Mouse (Mus musculus) forebrain, embryonic 13.5 days (tissue): Measurements from ENCODE around the gene Slc7a11. TPM values are rescaled to one million over a fixed set of nuclear protein-coding genes. Genes with fewer than 3 reads are reported as not detected.

Experiments used
- ATAC-seq: fragments of 200-750 bp; cut with Nextera tagmentation; 2 replicates; pipeline ENCODE4 v1.8.0; 2017
- H3K27ac ChIP-seq: fragments of 300-500 bp; sonication (generic); 2 replicates; pipeline ENCODE4 v1.5.1; 2015; ENCODE audit warnings: inconsistent platforms, mild to moderate bottlenecking, moderate library complexity
- H3K27me3 ChIP-seq: fragments of 300-500 bp; sonication (generic); 2 replicates; pipeline ENCODE4 v1.6.1; 2015; ENCODE audit warnings: mild to moderate bottlenecking, inconsistent platforms
- H3K36me3 ChIP-seq: fragments of 300-500 bp; sonication (generic); 2 replicates; pipeline ENCODE4 v1.6.1; 2015; ENCODE audit warnings: mild to moderate bottlenecking, inconsistent platforms; ENCODE audit not compliant: poor library complexity, severe bottlenecking
- H3K4me1 ChIP-seq: fragments of 300-500 bp; sonication (generic); 2 replicates; pipeline ENCODE4 v1.6.1; 2015; ENCODE audit warnings: inconsistent platforms
- H3K4me2 ChIP-seq: fragments of 300-500 bp; sonication (generic); 2 replicates; pipeline ENCODE4 v1.6.1; 2015; ENCODE audit warnings: inconsistent platforms, mild to moderate bottlenecking, moderate library complexity
- H3K4me3 ChIP-seq: fragments of 300-500 bp; sonication (generic); 2 replicates; pipeline ENCODE4 v1.5.1; 2015; ENCODE audit warnings: mild to moderate bottlenecking, inconsistent platforms
- H3K9ac ChIP-seq: fragments of 300-500 bp; sonication (generic); 2 replicates; pipeline ENCODE4 v1.6.1; 2015; ENCODE audit warnings: mild to moderate bottlenecking, inconsistent platforms
- H3K9me3 ChIP-seq: fragments of 300-500 bp; sonication (generic); replicated peaks from 2 replicates; pipeline ENCODE4 v1.6.1; 2016; ENCODE audit warnings: inconsistent platforms
- WGBS: fragments of 180-500 bp; shearing (Covaris S2); methylation state at CpG from one replicate; pipeline ENCODE4 v1.1.7; 2015; 5-methylcytosine and 5-hydroxymethylcytosine counted together
- polyA plus RNA-seq: library from polyadenylated mRNA; unstranded; fragments of >200 nt; fragmentation: Nextera tagmentation; extraction: Ambion mirVana; gene quantifications from 2 replicates; pipeline ENCODE4 v1.2.1, GENCODE M21; 2015

The Slc7a11 gene
- polyA plus RNA-seq, 1 experiment from 2014 or later, result 1.8 TPM

DNA sequence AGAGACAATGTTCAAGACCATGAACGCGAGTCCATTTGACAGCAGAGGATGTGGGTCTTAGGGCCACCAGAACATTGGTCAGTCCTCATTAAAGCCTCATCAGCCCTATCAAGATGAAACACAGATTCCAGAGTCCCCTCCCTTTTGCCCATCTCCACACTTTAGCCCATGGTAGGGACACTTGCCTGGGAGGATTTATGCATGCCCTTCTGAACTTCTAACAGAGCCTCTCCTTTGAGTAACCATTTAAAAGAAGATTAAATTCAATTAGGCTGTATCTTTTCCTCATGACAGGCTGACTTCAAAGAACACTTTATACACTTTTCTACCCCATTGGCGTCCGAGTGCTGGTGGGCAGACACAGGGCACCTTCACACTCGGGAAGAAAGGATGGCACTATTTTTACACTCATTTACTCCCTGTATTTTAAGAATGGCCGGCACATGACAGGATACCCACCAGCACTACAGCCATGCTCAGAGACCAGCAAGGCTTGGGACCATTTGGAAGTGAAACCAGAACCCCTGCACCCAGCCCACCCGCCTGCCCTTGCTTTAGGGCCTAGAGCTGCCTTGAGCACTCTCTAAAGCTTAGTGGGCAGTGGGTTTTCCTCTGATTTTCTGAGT is 144.9 kb downstream of the Slc7a11 start:
- Histone ChIP-seq H3K9ac (no peak overlapping the region), H3K36me3 (no peaks in the 10 kb centered on the region), H3K4me2 (no peak overlapping the region), H3K4me1 (peaks cover 20% of the 10 kb centered on the region), H3K9me3 (no peaks in the 10 kb centered on the region), H3K27me3 (no peaks in the 10 kb centered on the region), H3K4me3 (no peak overlapping the region), H3K27ac (no peak overlapping the region)
- WGBS, result 51% methylated on average over 7 of the region's 7 CpGs
- peak; percentile 13; the same call in 1 of the 2 replicates for ATAC-seq

DNA sequence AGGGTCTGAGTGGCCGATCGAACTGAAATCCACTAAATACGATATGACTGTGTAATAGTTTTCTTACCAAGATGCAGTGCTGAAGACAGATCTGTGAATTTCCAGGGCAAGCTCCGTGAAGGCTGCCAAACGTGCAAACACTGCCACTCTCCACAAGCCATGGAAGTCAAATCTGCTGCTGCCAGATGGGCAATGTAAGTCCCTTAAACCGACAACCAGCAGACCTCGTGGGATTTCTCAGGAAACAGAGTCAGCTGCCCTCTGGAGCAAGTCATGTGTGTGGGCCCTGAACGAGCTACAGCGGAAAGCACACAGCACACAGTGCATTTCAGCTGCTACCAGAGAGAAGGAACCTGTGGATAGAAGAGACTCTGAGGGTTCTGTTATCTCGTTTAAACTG is 146.5 kb downstream of the Slc7a11 start:
- Histone ChIP-seq H3K36me3 (no peaks in the 10 kb centered on the region), H3K4me3 (no peak overlapping the region), H3K9me3 (no peaks in the 10 kb centered on the region), H3K4me1 (peaks cover 20% of the 10 kb centered on the region), H3K9ac (no peak overlapping the region), H3K4me2 (no peak overlapping the region), H3K27ac (no peak overlapping the region), H3K27me3 (no peaks in the 10 kb centered on the region)
- 76% methylated on average over 10 of the region's 10 CpGs for WGBS
- ATAC-seq, result no peak

DNA sequence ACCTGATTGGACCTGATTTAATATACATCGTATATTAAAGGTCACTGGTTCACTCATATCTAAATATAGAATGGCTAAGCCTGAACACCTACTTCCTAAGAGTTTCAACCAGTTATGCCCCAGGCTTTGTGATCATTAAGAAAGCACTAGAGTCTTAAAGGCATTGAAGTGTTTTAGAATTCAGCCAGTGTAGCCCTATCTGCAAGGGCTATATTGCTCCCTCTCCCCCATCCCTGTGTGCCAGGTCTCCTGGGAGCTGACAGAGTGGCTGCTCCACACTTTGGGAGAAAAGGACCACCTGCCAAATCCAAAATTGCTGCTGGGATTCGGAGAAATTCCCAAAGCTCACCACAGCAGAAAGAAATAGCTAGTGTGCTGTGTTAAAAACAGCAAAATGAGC is 168.4 kb downstream of the Slc7a11 start:
- no peak for ATAC-seq
- H3K4me1 ChIP-seq, result peaks cover 7% of the 10 kb centered on the region; the same call in 1 of the 2 replicates
- WGBS, result 65% methylated on average over 2 of the region's 2 CpGs

DNA sequence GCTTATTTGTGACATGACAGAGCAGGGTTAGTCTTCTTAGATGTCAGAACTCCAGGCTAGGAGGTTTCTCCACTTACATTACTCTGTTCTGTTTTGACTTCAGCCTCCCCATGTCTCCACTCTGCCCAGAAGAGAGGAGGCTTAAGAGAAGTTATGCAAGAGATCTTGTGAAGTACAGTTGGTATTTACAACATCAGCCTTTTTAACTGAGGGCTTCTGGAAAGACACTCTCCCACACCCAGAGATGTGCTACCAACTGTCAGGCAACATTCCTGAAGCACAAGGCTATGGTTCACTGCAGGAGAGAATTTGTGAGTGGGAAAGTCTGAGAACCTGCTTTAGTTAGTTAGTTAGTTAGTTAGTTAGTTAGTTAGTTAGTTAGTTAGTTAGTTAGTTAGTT is 171.2 kb downstream of the Slc7a11 start:
- Histone ChIP-seq H3K27ac (no peak overlapping the region), H3K4me2 (no peak overlapping the region), H3K4me3 (no peak overlapping the region), H3K4me1 (peaks cover 7% of the 10 kb centered on the region; the same call in 1 of the 2 replicates), H3K27me3 (no peaks in the 10 kb centered on the region), H3K9ac (no peak overlapping the region), H3K36me3 (no peaks in the 10 kb centered on the region), H3K9me3 (no peaks in the 10 kb centered on the region)
- ATAC-seq, result no peak

More for the DNA sequence above, 168.4 kb downstream of the Slc7a11 start:
- H3K4me3 ChIP-seq, result no peak overlapping the region
- H3K36me3 ChIP-seq, result no peaks in the 10 kb centered on the region
- H3K9me3 ChIP-seq, result no peaks in the 10 kb centered on the region
- no peak overlapping the region for H3K27ac ChIP-seq
- H3K9ac ChIP-seq, result no peak overlapping the region
- H3K4me2 ChIP-seq, result no peak overlapping the region
- H3K27me3 ChIP-seq, result no peaks in the 10 kb centered on the region

DNA sequence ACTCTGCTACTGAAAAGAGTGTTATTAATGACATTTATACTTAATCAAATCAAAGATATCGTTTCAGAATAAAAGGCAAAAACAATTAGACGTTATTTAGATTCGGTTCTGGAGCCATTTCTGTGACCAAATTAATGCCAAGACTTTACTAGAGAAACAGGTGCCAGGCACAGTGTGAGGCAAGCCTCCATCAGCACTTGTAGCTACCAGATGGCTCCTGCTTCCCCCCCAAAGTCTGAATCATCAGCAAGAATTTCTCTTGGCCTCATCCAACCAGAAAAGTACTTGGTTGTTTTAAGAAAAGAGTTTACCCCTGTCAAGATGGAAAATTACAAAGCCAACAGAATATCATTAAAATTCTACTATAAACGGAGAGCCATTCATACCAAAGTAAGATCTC is 173.7 kb downstream of the Slc7a11 start:
- Histone ChIP-seq H3K9ac (no peak overlapping the region), H3K4me3 (no peak overlapping the region), H3K27me3 (no peaks in the 10 kb centered on the region), H3K4me1 (no peaks in the 10 kb centered on the region), H3K9me3 (no peaks in the 10 kb centered on the region), H3K4me2 (no peak overlapping the region), H3K36me3 (no peaks in the 10 kb centered on the region), H3K27ac (no peak overlapping the region)
- no peak for ATAC-seq
- WGBS, result 74% methylated on average over 4 of the region's 4 CpGs

DNA sequence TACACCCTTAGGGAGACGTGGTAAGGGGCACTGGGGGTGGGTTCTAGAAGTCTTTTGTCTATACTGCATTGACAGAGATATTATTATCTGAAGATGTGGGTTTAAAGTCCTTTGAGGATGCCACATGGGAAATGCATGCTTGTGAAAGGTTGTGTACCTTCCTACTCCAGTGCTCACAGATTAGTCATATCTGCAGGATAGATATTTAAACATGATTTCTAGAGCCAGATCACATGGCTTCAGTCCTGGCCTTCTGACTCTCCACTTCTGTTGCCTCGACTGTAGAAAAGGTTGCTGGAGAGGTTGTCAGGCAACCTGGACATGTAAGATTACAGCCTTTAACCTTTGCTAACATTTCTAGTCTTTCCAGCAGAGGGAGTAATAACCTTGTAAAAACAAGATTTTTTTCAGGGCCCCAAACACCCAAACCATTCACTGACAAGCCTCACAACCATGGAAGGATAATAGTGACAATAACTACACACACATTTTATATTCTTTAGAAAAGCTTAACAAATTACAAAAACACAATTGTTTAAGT is 180.8 kb downstream of the Slc7a11 start:
- Histone ChIP-seq H3K9ac (no peak overlapping the region), H3K27me3 (no peaks in the 10 kb centered on the region), H3K4me3 (no peak overlapping the region), H3K27ac (no peak overlapping the region), H3K9me3 (no peaks in the 10 kb centered on the region), H3K4me2 (no peak overlapping the region), H3K36me3 (no peaks in the 10 kb centered on the region), H3K4me1 (peaks cover 8% of the 10 kb centered on the region; the same call in 1 of the 2 replicates)
- no peak for ATAC-seq
- WGBS, result 58% methylated on average over 2 of the region's 2 CpGs

DNA sequence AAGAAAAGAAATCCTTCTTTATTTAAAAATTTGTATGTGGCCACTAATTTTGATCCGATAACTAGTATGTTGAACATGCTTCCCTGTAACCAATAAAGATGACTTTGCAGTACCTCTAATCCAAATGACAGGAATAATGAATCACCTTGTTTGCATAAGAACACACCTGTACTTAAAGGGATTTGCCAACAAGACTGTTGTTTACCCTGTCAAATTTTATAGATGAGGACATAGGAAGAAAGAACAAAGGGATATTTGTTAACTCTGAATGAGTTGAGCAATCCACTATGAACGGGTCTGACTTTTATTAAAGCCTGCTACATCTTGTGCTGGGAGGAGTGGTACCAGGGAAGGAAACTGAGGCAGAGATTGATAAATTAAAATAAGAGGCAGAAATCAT is 181.3 kb downstream of the Slc7a11 start:
- Histone ChIP-seq H3K4me3 (no peak overlapping the region), H3K4me2 (no peak overlapping the region), H3K36me3 (no peaks in the 10 kb centered on the region), H3K27me3 (no peaks in the 10 kb centered on the region), H3K9ac (no peak overlapping the region), H3K4me1 (peaks cover 8% of the 10 kb centered on the region; the same call in 1 of the 2 replicates), H3K27ac (no peak overlapping the region), H3K9me3 (no peaks in the 10 kb centered on the region)
- no peak for ATAC-seq
- WGBS, result 77% methylated on average over 2 of the region's 2 CpGs

DNA sequence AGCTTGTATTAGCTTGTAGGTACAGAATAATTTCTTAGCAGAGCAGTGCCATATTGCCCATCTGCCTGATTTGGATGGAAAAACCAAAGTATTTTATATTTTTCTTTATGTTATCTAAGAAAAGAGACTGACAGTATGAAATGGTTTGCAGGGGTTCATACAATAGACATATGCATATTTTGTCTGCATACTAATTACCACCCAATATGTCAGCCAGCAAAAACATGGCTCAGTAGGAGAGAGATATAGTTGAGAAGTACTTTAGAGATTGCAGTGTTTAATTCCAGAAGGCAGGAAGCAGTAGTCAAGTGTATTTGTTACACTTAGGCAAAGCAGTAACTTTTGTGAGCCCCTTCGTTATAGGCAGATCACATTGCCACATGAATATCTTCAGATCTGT is 182.7 kb downstream of the Slc7a11 start:
- Histone ChIP-seq H3K27ac (no peak overlapping the region), H3K36me3 (no peaks in the 10 kb centered on the region), H3K9ac (no peak overlapping the region), H3K27me3 (no peaks in the 10 kb centered on the region), H3K4me2 (no peak overlapping the region), H3K4me3 (no peak overlapping the region), H3K4me1 (peaks cover 8% of the 10 kb centered on the region; the same call in 1 of the 2 replicates), H3K9me3 (no peaks in the 10 kb centered on the region)
- peak; percentile 38; the same call in 1 of the 2 replicates for ATAC-seq
- WGBS, result 74% methylated on average over 1 of the region's 1 CpGs

DNA sequence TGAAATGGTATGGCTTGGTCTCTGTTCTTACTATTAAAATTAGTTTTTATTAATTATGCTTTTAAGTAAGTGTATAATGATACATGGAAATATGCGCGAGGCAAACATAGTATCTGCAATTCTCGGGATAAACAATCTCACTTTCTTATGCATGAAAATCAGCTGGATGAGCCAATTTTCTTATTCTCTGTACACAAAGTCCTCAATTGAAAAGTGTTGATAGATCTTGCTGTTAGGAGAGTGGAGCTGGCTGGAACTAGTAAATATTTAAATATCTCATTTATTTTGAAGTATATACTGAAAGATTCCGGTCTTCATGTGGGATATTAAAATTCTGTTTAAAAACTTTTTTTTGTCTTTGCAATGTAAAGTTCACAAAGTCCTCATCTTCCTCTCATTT is 184.6 kb downstream of the Slc7a11 start:
- WGBS, result 82% methylated on average over 4 of the region's 4 CpGs
- ATAC-seq, result no peak
- no peaks in the 10 kb centered on the region for H3K27me3 ChIP-seq
- H3K27ac ChIP-seq, result no peak overlapping the region
- H3K36me3 ChIP-seq, result no peaks in the 10 kb centered on the region
- no peak overlapping the region for H3K4me3 ChIP-seq
- H3K9me3 ChIP-seq, result no peaks in the 10 kb centered on the region
- H3K9ac ChIP-seq, result no peak overlapping the region
- peaks cover 8% of the 10 kb centered on the region; the same call in 1 of the 2 replicates for H3K4me1 ChIP-seq
- H3K4me2 ChIP-seq, result no peak overlapping the region

DNA sequence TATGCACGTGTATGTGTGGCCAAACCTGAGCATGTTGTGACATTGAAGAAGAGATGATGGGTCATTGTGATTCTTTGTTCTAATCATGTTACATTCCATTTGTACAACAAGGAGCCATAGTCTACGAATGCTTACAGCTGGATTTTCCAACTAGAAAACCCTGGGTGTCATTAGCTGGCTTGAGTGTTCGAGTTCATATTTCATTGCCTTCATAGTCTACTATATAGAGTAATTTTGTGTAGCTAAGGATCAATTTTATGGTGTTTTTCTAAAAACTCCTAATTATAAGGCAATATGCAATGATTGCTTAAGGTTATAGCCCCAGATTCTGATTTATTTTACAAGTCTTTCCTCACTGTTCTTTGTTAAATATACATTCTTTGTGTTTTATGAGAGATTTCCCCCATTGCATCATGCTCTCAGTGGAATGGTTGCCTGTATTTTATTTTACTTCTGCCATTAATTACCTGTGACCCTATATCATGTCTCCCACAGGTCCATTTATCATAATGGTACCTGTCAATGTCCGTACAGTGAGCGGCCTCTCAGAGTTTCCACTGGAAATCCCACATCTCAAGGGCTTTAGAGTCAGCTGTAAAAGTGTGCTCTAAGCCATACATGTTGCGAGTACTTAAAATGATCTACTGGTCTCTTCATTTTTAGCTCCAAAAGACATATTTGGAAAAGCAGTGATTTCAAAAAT is 193.7 kb downstream of the Slc7a11 start:
- no peaks in the 10 kb centered on the region for H3K4me1 ChIP-seq
- H3K27ac ChIP-seq, result no peak overlapping the region
- no peaks in the 10 kb centered on the region for H3K9me3 ChIP-seq
- H3K4me2 ChIP-seq, result no peak overlapping the region
- no peak overlapping the region for H3K4me3 ChIP-seq
- no peak overlapping the region for H3K9ac ChIP-seq
- no peaks in the 10 kb centered on the region for H3K36me3 ChIP-seq
- no peaks in the 10 kb centered on the region for H3K27me3 ChIP-seq
- no peak for ATAC-seq
- WGBS, result 92% methylated on average over 6 of the region's 6 CpGs

DNA sequence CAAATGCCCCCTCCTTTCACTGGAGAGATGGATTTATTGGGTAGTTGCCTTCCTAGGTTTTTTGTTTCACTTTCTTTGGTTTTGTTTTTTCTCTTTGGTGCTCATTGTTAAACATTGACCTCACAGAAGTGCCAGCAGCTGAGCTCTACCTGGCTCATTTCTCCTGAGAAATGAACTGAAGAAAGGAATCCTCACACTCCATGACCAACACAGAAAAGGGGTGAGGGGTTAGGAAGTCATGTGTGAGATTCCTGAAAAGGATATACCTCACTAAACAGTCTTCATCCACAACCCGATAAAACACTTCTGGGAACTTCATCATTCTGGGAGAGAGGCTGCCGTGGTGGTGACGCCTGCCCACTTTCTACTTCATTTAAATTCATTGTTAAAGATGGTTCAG is 207.4 kb downstream of the Slc7a11 start:
- no peak for ATAC-seq

DNA sequence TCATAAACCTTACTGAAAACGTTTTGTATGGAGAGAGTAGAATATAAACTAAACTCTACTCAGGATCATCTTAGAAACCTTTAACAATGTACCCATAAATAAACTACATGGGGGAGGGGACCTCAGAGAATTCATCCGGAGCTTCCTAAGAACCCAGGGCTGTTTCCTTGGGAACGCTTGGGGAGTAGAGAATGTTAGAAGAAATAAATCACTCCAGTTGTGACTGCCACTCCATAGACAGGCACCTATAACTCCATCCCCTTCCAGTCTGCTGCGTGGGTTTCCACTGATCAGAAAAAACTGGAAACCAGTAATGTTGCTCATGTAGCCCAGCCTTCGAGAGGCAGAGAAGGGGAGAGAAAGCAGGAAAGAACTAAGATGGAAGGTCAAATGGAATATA is 210.3 kb downstream of the Slc7a11 start:
- Histone ChIP-seq H3K4me2 (no peak overlapping the region), H3K9me3 (no peaks in the 10 kb centered on the region), H3K36me3 (no peaks in the 10 kb centered on the region), H3K27ac (no peak overlapping the region), H3K9ac (no peak overlapping the region), H3K4me1 (no peaks in the 10 kb centered on the region), H3K27me3 (no peaks in the 10 kb centered on the region), H3K4me3 (no peak overlapping the region)
- no peak for ATAC-seq
- 58% methylated on average over 5 of the region's 5 CpGs for WGBS

More for the DNA sequence above, 207.4 kb downstream of the Slc7a11 start:
- Histone ChIP-seq H3K27me3 (no peaks in the 10 kb centered on the region), H3K27ac (no peak overlapping the region), H3K9ac (no peak overlapping the region), H3K4me1 (no peaks in the 10 kb centered on the region), H3K36me3 (no peaks in the 10 kb centered on the region), H3K4me3 (no peak overlapping the region), H3K4me2 (no peak overlapping the region), H3K9me3 (no peaks in the 10 kb centered on the region)
- WGBS, result 74% methylated on average over 3 of the region's 3 CpGs
